Mouse (Mus musculus) myocyte (in vitro differentiated cells): Measurements from ENCODE around the gene Cnga1.

Experiments used
- CEBPB ChIP-seq: IDR thresholded peaks from 2 replicates; pipeline ENCODE4 v1.6.1; 2011; ENCODE audit warnings: mild to moderate bottlenecking, moderate library complexity; ENCODE audit not compliant: poor library complexity, insufficient read depth, severe bottlenecking
- E2F4 ChIP-seq: IDR thresholded peaks from one replicate; pipeline ENCODE4 v1.6.1; 2011; ENCODE audit warnings: mild to moderate bottlenecking, control low read depth, moderate library complexity; ENCODE audit not compliant: insufficient read depth
- MAX ChIP-seq: IDR thresholded peaks from one replicate; pipeline ENCODE4 v1.6.1; 2011; ENCODE audit warnings: low read depth, mild to moderate bottlenecking, control low read depth
- MYOG ChIP-seq, 3 experiments: IDR thresholded peaks; one replicate each; pipeline ENCODE4 v1.6.1; 2011; ENCODE audit warnings: control low read depth in 2 of 3, low read depth in 2 of 3, mild to moderate bottlenecking in 2 of 3; ENCODE audit not compliant: insufficient read length in 2 of 3, control insufficient read depth in 1 of 3, insufficient read depth in 1 of 3
- POLR2A ChIP-seq: IDR thresholded peaks from one replicate; pipeline ENCODE4 v1.6.1; 2011; ENCODE audit warnings: low read depth, mild to moderate bottlenecking, control low read depth, moderate library complexity; ENCODE audit not compliant: insufficient read length
- REST ChIP-seq: IDR thresholded peaks from one replicate; pipeline ENCODE4 v1.6.1; 2011; ENCODE audit warnings: mild to moderate bottlenecking, control low read depth, moderate library complexity; ENCODE audit not compliant: insufficient read depth, insufficient read length
- TCF12 ChIP-seq: IDR thresholded peaks from one replicate; pipeline ENCODE4 v1.6.1; 2011; ENCODE audit warnings: mild to moderate bottlenecking, control low read depth; ENCODE audit not compliant: poor library complexity, insufficient read depth, severe bottlenecking
- TCF3 ChIP-seq: IDR thresholded peaks from one replicate; pipeline ENCODE4 v1.6.1; 2011; ENCODE audit warnings: low read depth, control low read depth; ENCODE audit not compliant: insufficient read length
- USF1 ChIP-seq: IDR thresholded peaks from one replicate; pipeline ENCODE4 v1.6.1; 2011; ENCODE audit warnings: low read depth, mild to moderate bottlenecking, control low read depth, moderate library complexity

DNA sequence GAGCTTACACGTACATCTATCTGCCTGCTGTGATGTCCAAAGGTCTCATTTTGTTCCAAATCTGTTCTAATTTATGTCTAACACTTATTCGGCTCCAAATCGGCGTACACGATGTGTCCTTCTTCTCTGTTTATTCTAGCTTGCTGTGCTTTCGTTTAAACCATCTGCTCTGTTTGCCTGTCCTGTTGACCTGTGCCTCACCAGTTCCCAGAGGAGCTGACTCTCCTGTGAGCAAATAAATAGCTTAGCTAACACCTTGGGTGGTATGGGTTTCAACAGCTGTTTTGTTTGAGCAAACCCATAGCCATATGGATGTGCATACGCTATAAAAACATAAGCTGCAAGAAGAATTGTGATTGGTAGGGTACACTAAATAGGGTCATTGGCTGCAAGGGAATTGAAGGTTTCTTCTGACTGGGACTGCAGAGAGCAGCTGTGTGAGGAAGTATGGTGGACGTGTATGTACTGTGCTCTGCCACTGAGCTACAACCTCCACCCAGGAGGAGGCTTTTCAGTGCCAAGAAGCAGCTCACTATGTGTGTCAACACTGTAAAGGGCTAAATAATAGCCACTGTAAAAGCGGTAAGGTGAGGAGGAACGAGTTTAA, 9.1 kb upstream of the Cnga1 start:
- no peak for TF ChIP-seq POLR2A
- TF ChIP-seq TCF12: no peak
- no peak for TF ChIP-seq E2F4
- no peak for TF ChIP-seq MAX
- no peak for TF ChIP-seq CEBPB
- TF ChIP-seq MYOG (IDR thresholded peaks at IDR 0.05; ENCODE audit: control insufficient read depth in 1 of 3, insufficient read depth in 1 of 3, insufficient read length in 2 of 3, low read depth in 2 of 3): no peak
- TF ChIP-seq TCF3: no peak
- TF ChIP-seq REST: no peak
- TF ChIP-seq USF1: no peak
